Mouse (Mus musculus) embryonic fibroblast, embryonic 13.5 days (primary cell): ENCODE results near the gene 6030458C11Rik.

ENCODE experiments used
- CTCF ChIP-seq: IDR thresholded peaks from 2 replicates; pipeline ENCODE4 v1.5.1; 2011; ENCODE audit warnings: mild to moderate bottlenecking, control low read depth, low read length, moderate library complexity, borderline replicate concordance; ENCODE audit not compliant: insufficient read depth
- POLR2A ChIP-seq: IDR thresholded peaks from 2 replicates; pipeline ENCODE4 v1.6.1; 2011; ENCODE audit warnings: low read depth, mild to moderate bottlenecking, control low read depth, low read length, moderate library complexity

DNA sequence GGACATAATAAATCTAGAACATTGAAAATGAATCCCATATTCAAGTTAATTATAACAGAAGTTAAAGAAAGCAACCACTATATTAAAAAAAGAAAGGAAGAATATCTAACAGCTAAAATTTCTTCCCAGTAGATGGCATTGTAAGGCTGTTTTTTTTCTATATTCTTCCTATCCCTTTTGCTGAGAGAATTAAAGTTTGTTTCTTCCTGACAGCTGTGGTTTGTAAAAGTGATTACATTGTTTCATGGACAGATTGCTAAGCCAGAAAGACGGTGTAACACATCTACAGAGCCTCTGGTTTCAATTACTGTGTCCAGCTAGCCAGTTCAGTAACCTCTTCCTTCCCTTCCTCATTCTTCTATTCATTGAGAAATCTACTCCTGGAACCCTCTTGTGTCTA lies 39.2 kb upstream of the 6030458C11Rik start:
- TF ChIP-seq CTCF: no peak
- TF ChIP-seq POLR2A: no peak
